Mouse (Mus musculus) kidney, adult 11 months (tissue): Measurements from ENCODE around the gene Cpd.
A peak's percentile ranks its signal among the peaks of the same experiment; 100 is the strongest.

Experiments
- DNase-seq: peaks from one replicate; pipeline ENCODE4 v3.0.0; 2022

Gene Cpd

GRCm38 (mm10) chr11:76775533-76775932 is 71.3 kb downstream of the Cpd start:
- no peak for DNase-seq

DNA sequence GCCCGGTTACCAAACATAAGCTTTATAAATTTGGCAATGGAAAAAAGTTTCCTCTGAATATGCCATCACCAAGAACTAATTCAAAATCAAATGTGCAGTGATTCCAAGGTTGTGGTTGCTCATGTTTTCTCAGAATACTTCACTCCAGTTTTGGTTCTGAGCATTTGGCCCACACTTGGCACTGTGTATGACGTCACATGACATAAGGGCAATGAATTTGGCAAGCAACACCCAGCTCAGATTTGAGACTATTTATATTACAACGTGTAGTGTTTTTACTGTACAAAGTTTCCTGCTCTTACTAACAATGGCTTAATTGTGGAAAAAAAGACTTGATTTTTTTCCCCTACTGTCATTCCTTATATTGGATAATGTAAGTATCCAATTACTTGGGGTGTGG is 73.0 kb downstream of the Cpd start:
- DNase-seq, result no peak

DNA sequence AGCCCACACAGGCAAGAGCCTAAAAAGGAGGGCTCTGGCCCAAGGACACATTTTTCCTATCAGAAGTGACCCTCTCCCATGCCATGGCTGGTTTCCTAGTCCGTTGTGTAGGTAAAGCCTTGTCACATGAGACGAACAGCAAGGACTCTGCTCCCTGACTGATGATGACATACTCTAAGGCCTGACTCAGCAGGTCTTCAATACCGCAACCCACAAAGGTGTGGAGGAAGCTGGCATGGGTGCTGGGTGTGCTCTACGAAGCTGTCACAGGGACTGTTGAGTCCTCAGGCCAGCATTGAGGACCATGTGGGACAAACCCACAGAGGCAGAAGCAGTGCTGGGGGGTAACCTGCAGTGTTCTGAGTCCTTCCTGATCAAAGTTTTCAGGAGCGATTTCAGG is 76.3 kb downstream of the Cpd start:
- DNase-seq, result no peak

DNA sequence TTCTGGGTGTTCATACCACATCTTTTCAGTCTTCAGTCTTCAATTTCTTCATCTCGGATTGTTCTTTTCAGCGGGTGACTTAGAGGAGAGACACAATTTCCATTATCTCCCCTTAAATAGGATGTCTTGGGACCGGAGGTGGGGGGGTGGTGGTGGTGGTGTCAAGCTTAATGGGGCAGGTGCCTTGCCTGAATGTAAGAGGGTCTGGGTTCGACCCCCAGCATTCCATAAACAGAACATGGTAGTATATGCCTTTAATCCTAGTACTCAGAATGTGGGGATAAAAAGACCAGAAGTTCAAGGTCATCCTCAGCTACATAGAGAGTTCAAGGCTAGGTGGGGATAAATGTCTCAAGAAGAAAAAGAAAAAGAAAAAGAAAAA is 83.1 kb downstream of the Cpd start:
- no peak for DNase-seq

GRCm38 (mm10) chr11:76763053-76763740 is 83.6 kb downstream of the Cpd start, which contains the start of gene Gosr1:
Gene Gosr1 (minus strand): TSS chr11:76763579.
- DNase-seq, result peak; percentile 91

GRCm38 (mm10) chr11:76752276-76752675 is 94.5 kb downstream of the Cpd start:
- no peak for DNase-seq

DNA sequence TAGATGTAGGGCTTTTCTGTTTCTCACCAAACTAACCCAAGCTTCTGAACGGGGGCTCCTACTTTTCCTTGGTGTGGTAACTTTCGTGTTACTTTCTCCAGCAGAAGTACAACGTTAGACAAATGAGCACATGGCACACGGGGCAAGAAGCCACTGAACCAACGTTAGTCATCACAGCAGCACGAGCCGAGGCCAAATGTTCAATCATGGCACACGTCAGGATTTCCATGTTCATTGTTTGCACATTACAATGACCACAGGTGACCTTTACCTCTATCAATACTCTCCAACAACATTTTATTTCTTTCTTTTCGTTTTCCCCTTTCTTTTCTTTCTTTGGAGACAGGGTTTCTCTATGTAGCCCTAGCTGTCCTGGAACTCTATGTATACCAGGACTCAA is 98.0 kb downstream of the Cpd start:
- no peak for DNase-seq

GRCm38 (mm10) chr11:76745921-76746320 is 100.9 kb downstream of the Cpd start:
- DNase-seq, result no peak

- no peak for DNase-seq
Observed at GRCm38 (mm10) chr11:76744550-76744949, 102.3 kb downstream of the Cpd start.

DNA sequence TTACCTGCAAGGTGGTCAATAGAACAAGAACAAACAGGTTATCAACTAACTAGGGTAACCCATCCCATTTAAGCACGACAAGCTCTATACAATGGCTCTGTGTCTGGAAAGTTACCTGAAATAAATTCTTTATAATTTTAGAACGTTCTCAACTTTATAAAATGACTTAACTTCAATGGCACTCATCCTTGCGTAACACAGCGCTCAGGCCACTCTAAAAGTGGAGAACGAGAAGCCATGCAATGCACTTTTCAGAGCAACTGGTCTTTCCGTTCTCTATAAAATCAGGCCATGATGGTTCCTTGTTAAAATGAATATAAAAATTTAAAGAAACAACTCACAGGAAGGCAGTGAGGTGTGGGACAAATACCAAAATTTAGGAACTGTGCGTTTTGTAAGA is 104.3 kb downstream of the Cpd start:
- no peak for DNase-seq

DNA sequence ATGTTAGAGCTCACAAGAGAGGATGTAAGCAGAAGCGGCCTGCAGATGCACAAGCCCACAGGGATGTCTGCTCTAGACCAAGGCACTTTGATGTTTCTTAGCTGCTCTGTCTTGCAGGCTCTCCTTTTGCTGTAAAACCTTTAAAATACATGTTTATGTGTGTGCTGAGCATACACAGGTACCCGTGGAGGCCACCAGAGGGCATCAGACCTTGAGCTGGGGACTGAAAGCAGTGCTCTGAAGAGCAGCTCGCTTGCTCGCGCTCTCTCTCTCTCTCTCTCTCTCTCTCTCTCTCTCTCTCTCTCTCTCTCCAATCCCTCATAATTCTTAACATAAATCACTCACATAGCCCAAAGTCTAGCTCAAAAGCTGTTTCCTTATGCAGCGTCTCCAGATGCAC is 107.7 kb downstream of the Cpd start:
- DNase-seq, result no peak

DNA sequence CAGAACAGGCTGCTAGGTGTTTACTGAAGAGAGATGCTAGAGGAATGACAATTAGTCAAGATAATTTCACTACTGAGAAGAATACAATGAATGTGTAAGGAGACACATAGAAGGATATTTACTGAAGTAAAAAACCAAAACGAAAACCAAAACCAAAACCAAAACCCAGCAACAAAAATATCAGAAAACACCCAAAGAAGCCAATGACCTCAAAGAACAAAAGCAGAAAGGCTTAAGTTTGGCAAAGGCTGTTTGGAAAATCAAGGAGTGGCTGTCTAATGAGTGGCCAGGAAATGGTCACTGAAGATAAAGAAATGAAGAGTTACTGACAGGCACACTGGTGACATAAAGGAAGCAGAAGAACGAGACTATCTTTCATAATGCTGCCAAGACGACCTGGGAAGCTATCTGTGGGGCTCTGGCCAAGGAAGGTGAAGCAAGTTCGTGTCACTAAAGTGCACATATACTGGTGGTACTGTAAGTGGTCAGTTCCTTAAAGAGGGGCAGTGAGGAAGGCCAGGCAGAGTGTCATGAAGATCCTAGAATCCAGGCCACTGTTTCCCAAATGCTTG is 111.0 kb downstream of the Cpd start:
- DNase-seq, result no peak

DNA sequence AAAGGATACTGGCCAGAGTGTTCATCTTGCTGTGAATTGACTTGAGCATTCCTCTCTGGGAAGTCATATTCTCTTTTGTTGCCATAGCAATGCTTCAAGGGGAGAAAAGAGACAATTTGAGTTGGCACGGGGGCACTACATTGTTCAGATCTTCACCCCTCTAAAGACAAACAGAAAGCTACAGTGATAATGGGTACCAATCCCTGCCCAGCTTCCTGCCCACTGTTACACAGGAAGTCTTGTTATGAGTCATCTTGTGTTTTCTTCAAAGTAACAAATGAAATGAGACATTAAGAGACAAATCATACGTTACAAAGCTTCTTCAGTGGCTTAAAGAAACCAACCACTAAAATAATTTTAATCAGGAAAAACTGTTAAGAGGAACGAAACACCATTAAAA is 112.3 kb downstream of the Cpd start:
- no peak for DNase-seq

GRCm38 (mm10) chr11:76730650-76731049 is 116.2 kb downstream of the Cpd start:
- no peak for DNase-seq
